Mouse (Mus musculus) ES-Bruce4 (cell line): Measurements from ENCODE around the gene Cd207.

Experiments
- CTCF ChIP-seq: IDR thresholded peaks from one replicate; pipeline ENCODE4 v1.8.1; 2011; ENCODE audit warnings: low read depth, low read length
- POLR2A ChIP-seq: IDR thresholded peaks from one replicate; pipeline ENCODE4 v1.8.1; 2011; ENCODE audit warnings: low read length; ENCODE audit not compliant: insufficient read depth

DNA sequence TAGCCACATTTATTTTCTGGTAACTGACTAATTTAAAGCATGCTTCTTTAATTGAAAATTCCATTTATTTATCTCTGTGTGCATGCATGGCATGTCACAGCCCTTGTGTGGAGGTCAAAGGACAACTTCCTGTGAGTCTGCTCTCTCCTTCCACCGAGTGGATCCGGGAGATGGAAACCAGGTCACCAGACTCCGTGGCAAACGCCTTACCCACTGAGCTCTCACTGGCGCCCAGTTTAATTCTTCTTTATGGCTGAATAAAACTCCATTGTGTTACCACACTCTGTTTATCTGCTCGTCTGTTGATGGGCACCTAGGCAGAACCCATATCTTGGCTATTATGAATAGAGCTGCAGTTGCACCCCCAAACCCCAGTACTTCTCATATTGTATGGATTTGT, 44.9 kb upstream of the Cd207 start:
- TF ChIP-seq CTCF = no peak
- TF ChIP-seq POLR2A = no peak
